Mouse (Mus musculus) cerebellum, adult 2 months (tissue): ENCODE data around the gene Shank1.

Experiments
- CTCF ChIP-seq: fragments of 200-500 bp; IDR thresholded peaks from 2 replicates; pipeline ENCODE4 v1.5.1; 2011; ENCODE audit warnings: low read depth, mild to moderate bottlenecking, control low read depth, low read length, moderate library complexity, borderline replicate concordance; ENCODE audit not compliant: insufficient read depth
- POLR2A ChIP-seq: fragments of 200-500 bp; IDR thresholded peaks from 2 replicates; pipeline ENCODE4 v1.6.1; 2011; ENCODE audit warnings: low read length, control low read depth, borderline replicate concordance; ENCODE audit not compliant: insufficient read depth

- TF ChIP-seq CTCF, result no peak
- peak; percentile 33; the same call in 1 of the 2 replicates for TF ChIP-seq POLR2A
Measured at GRCm38 (mm10) chr7:44391831-44392230, 81.8 kb downstream of the Shank1 start.
